9 mouse cellular contexts compared by ENCODE assay signal in the genomic region with DNA sequence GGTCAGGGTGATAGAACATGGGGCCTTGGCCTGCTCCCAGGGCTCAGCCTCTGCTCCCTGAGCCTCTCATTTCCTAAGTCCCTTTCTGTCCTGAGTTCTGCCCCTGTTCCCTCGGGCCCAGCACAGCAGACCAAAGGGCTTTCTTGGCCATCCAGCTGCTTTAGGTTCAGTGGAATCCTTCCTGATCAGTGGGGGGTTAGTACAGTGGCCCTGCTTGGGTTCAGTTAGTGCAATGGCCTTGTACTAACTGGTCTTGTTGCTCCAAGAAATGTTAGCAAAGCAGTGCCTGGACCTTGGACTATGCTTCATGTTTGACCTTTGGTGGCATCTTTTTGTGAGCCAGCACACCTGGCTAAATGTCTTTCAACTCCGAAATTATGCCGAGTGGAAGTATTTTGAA.
DNase-seq lines count a peak whose midpoint lies in the region; ATAC-seq and TF ChIP-seq lines count a peak whose summit lies in the region.
"Had no signal": no experiment of that assay in that cellular context is flagged by ENCODE, and none has a peak within 500 bp of the region (broad histone marks: within the 10 kb centered on the region; RNA-seq: fewer than 3 reads in every experiment).

No protein-coding gene starts in this region.

- peak overlapping the region; percentile 11; the same call in 1 of the 2 replicates for H3K9ac ChIP-seq in heart, embryonic 16.5 days (ENCODE audit: low read length)
- no peak overlapping the region for H3K9ac ChIP-seq in hindbrain, postnatal 0 days (replicated peaks; ENCODE audit: low read length)
- H3K9ac ChIP-seq in limb, embryonic 15.5 days = no peak overlapping the region

- peak overlapping the region; percentile 25 for H3K27ac ChIP-seq in layer of hippocampus, adult 2 months
- peak overlapping the region; percentile 83 for H3K27ac ChIP-seq in heart, embryonic 16.5 days (ENCODE audit: low read length)
- peak overlapping the region; percentile 41; the same call in 1 of the 2 replicates for H3K27ac ChIP-seq in hindbrain, postnatal 0 days
- H3K27ac ChIP-seq in limb, embryonic 15.5 days = 0 out of 2 replicates have a peak overlapping the region, but pooled peaks have one; percentile 8

- 59% methylated on average over 3 of the region's 3 CpGs for WGBS in heart, embryonic 16.5 days
- 56% methylated on average over 3 of the region's 3 CpGs for WGBS in hindbrain, postnatal 0 days
- 54% methylated on average over 3 of the region's 3 CpGs for WGBS in limb, embryonic 15.5 days

- peaks cover 68% of the 10 kb centered on the region for H3K4me1 ChIP-seq in heart, embryonic 16.5 days (ENCODE audit: control insufficient read depth, insufficient read depth, low read length)
- H3K4me1 ChIP-seq in hindbrain, postnatal 0 days (ENCODE audit: insufficient read depth, low read length) = peaks cover 19% of the 10 kb centered on the region
- peaks cover 35% of the 10 kb centered on the region for H3K4me1 ChIP-seq in limb, embryonic 15.5 days

- intact Hi-C loops in left cerebral cortex, postnatal 14 days (cut with DNase I) = no loop called here

- H3K4me2 ChIP-seq in heart, embryonic 16.5 days (ENCODE audit: low read depth, low read length) = peak overlapping the region; percentile 26; the same call in 1 of the 2 replicates
- no peak overlapping the region for H3K4me2 ChIP-seq in hindbrain, postnatal 0 days (ENCODE audit: low read depth, low read length)
- no peak overlapping the region for H3K4me2 ChIP-seq in limb, embryonic 15.5 days

- DNase-seq in layer of hippocampus, adult 2 months (ENCODE audit: low spot score in 2 of 2) = no peak
- DNase-seq in layer of hippocampus, postnatal 10 days (ENCODE audit: low spot score in 2 of 2) = no peak
- DNase-seq in hindbrain, postnatal 0 days (ENCODE audit: low spot score) = no peak
- DNase-seq in left cerebral cortex, postnatal 14 days (ENCODE audit: low spot score in 2 of 2) = no peak
- DNase-seq in thymus, postnatal 4 days = no peak
- DNase-seq: lung, postnatal 10 days had no signal

- no peaks in the 10 kb centered on the region for H3K9me3 ChIP-seq in heart, embryonic 16.5 days (replicated peaks; ENCODE audit: control insufficient read depth, low read length)
- no peaks in the 10 kb centered on the region for H3K9me3 ChIP-seq in hindbrain, postnatal 0 days (ENCODE audit: low read length)
- H3K9me3 ChIP-seq in limb, embryonic 15.5 days = no peaks in the 10 kb centered on the region

- H3K27me3 ChIP-seq in heart, embryonic 16.5 days (ENCODE audit: control insufficient read depth, insufficient read depth, low read length) = no peaks in the 10 kb centered on the region
- H3K27me3 ChIP-seq in hindbrain, postnatal 0 days (ENCODE audit: insufficient read depth, low read length) = no peaks in the 10 kb centered on the region
- no peaks in the 10 kb centered on the region for H3K27me3 ChIP-seq in limb, embryonic 15.5 days

- no peaks in the 10 kb centered on the region for H3K36me3 ChIP-seq in heart, embryonic 16.5 days (ENCODE audit: control insufficient read depth, insufficient read depth)
- H3K36me3 ChIP-seq in hindbrain, postnatal 0 days (ENCODE audit: insufficient read depth, low read length) = no peaks in the 10 kb centered on the region
- H3K36me3 ChIP-seq in limb, embryonic 15.5 days = no peaks in the 10 kb centered on the region

- H3K4me3 ChIP-seq in layer of hippocampus, adult 2 months = no peak overlapping the region
- H3K4me3 ChIP-seq in heart, embryonic 16.5 days (ENCODE audit: low read length) = no peak overlapping the region
- no peak overlapping the region for H3K4me3 ChIP-seq in hindbrain, postnatal 0 days (ENCODE audit: low read length)
- H3K4me3 ChIP-seq in limb, embryonic 15.5 days = no peak overlapping the region

- no peak for TF ChIP-seq CTCF in layer of hippocampus, adult 2 months (conservative IDR thresholded peaks at IDR 0.05)
- TF ChIP-seq CTCF in hindbrain, postnatal 0 days (IDR thresholded peaks at IDR 0.05; ENCODE audit: low read depth) = no peak

- no peak for ATAC-seq in heart, embryonic 16.5 days (replicated peaks; ENCODE audit: extremely low read depth, insufficient read depth, low FRiP score)
- no peak for ATAC-seq in hindbrain, postnatal 0 days
- ATAC-seq in limb, embryonic 15.5 days (ENCODE audit: insufficient number of reproducible peaks, low FRiP score, low TSS enrichment, low read depth) = no peak
- ATAC-seq: forebrain, embryonic 16.5 days had no signal

Comparison
In these comparisons a context has a peak if more than half of its experiments do, and no peak if none do; other contexts are left out.
1. H3K27ac ChIP-seq: peak in every context shown above with its lines; median percentile 83 in heart, embryonic 16.5 days; 41 in hindbrain, postnatal 0 days; 25 in layer of hippocampus, adult 2 months; 8 in limb, embryonic 15.5 days.